Mouse (Mus musculus) embryonic facial prominence, embryonic 14.5 days (tissue): ENCODE measurements at regions not wholly inside any gene's neighbourhood (a gene's known extent, or its start where the extent isn't known, plus 50 kb on each side); places are given as distances from the start of the nearest gene placed in this dataset.
A peak's percentile ranks its signal among the peaks of the same experiment; 100 is the strongest.

ENCODE experiments used
- ATAC-seq: fragments of 200-750 bp; cut with Nextera tagmentation; 2 replicates; pipeline ENCODE4 v1.8.0; 2017; ENCODE audit warnings: low read depth, moderate number of reproducible peaks, moderate TSS enrichment
- DNase-seq: peaks from one replicate; pipeline ENCODE4 v3.0.0-alpha.2; 2015; ENCODE audit warnings: low spot score
- H3K27ac ChIP-seq: fragments of 300-500 bp; sonication (generic); replicated peaks from 2 replicates; pipeline ENCODE4 v1.5.1; 2014; ENCODE audit warnings: low read depth, mild to moderate bottlenecking, low read length, moderate library complexity
- H3K27me3 ChIP-seq: fragments of 300-500 bp; sonication (generic); replicated peaks from 2 replicates; pipeline ENCODE4 v1.6.1; 2014; ENCODE audit warnings: low read length; ENCODE audit not compliant: control insufficient read depth, insufficient read depth
- H3K36me3 ChIP-seq: fragments of 300-500 bp; sonication (generic); 2 replicates; pipeline ENCODE4 v1.6.1; 2014; ENCODE audit warnings: low read length, mixed read lengths; ENCODE audit not compliant: control insufficient read depth, insufficient read depth
- H3K4me1 ChIP-seq: fragments of 300-500 bp; sonication (generic); 2 replicates; pipeline ENCODE4 v1.6.1; 2014; ENCODE audit warnings: antibody characterized with exemption, low read length; ENCODE audit not compliant: control insufficient read depth, insufficient read depth
- H3K4me2 ChIP-seq: fragments of 300-500 bp; sonication (generic); 2 replicates; pipeline ENCODE4 v1.6.1; 2014; ENCODE audit warnings: low read depth, mild to moderate bottlenecking, low read length, moderate library complexity, mixed read lengths
- H3K4me3 ChIP-seq: fragments of 300-500 bp; sonication (generic); 2 replicates; pipeline ENCODE4 v1.5.1; 2014; ENCODE audit warnings: low read depth, mild to moderate bottlenecking, low read length
- H3K9ac ChIP-seq: fragments of 300-500 bp; sonication (generic); 2 replicates; pipeline ENCODE4 v1.6.1; 2014; ENCODE audit warnings: low read depth, mild to moderate bottlenecking, low read length, moderate library complexity, mixed read lengths
- H3K9me3 ChIP-seq: fragments of 300-500 bp; sonication (generic); 2 replicates; pipeline ENCODE4 v1.6.1; 2016; ENCODE audit warnings: low read length; ENCODE audit not compliant: control insufficient read depth
- WGBS: fragments of 180-500 bp; shearing (Covaris S2); extraction: QIAGEN DNeasy Blood & Tissue Kit; methylation state at CpG from one replicate; pipeline ENCODE4 v1.1.7; 2014; 5-methylcytosine and 5-hydroxymethylcytosine counted together

- no peaks in the 10 kb centered on the region for H3K36me3 ChIP-seq
Observed at GRCm38 (mm10) chr1:82135761-82136331, 97.1 kb upstream of the Gm9747 start.

GRCm38 (mm10) chr1:82145256-82145655, 87.7 kb upstream of the Gm9747 start:
- H3K9ac ChIP-seq: no peak overlapping the region
- no peak overlapping the region for H3K4me2 ChIP-seq
- no peaks in the 10 kb centered on the region for H3K27me3 ChIP-seq
- ATAC-seq (no peak), DNase-seq (no peak)
- H3K4me1 ChIP-seq: no peaks in the 10 kb centered on the region
- no peaks in the 10 kb centered on the region for H3K9me3 ChIP-seq
- no peak overlapping the region for H3K4me3 ChIP-seq
- 78% methylated on average over 2 of the region's 2 CpGs for WGBS
- no peaks in the 10 kb centered on the region for H3K36me3 ChIP-seq
- H3K27ac ChIP-seq: no peak overlapping the region

More at GRCm38 (mm10) chr1:82135761-82136331, 97.1 kb upstream of the Gm9747 start:
- H3K4me2 ChIP-seq: no peak overlapping the region
- H3K27me3 ChIP-seq: 0 out of 2 replicates have a peak, but pooled peaks cover 4% of the 10 kb centered on the region
- no peak overlapping the region for H3K27ac ChIP-seq
- no peak overlapping the region for H3K9ac ChIP-seq
- no peaks in the 10 kb centered on the region for H3K9me3 ChIP-seq
- DNase-seq (no peak), ATAC-seq (no peak)
- no peak overlapping the region for H3K4me3 ChIP-seq
- WGBS: 60% methylated on average over 8 of the region's 8 CpGs
- no peaks in the 10 kb centered on the region for H3K4me1 ChIP-seq

GRCm38 (mm10) chr1:82150219-82151128, 82.4 kb upstream of the Gm9747 start:
- DNase-seq: peak; percentile 90
- Histone ChIP-seq H3K27ac (peak overlapping the region; percentile 15; the same call in 1 of the 2 replicates), H3K36me3 (no peaks in the 10 kb centered on the region), H3K4me2 (no peak overlapping the region), H3K4me1 (peaks cover 6% of the 10 kb centered on the region), H3K4me3 (no peak overlapping the region), H3K9ac (no peak overlapping the region), H3K9me3 (no peaks in the 10 kb centered on the region), H3K27me3 (no peaks in the 10 kb centered on the region)
- 45% methylated on average over 13 of the region's 13 CpGs for WGBS
- peak; percentile 90 for ATAC-seq

- no peak for ATAC-seq
- Histone ChIP-seq H3K27me3 (no peaks in the 10 kb centered on the region), H3K36me3 (no peaks in the 10 kb centered on the region), H3K4me3 (no peak overlapping the region), H3K9ac (no peak overlapping the region), H3K4me2 (no peak overlapping the region), H3K4me1 (peaks cover 2% of the 10 kb centered on the region), H3K27ac (no peak overlapping the region), H3K9me3 (no peaks in the 10 kb centered on the region)
- DNase-seq: no peak
Observed at GRCm38 (mm10) chr1:82155961-82156360, 77.0 kb upstream of the Gm9747 start.

GRCm38 (mm10) chr1:82157013-82157412, 75.9 kb upstream of the Gm9747 start:
- no peaks in the 10 kb centered on the region for H3K36me3 ChIP-seq
- H3K27ac ChIP-seq: no peak overlapping the region
- DNase-seq (no peak), ATAC-seq (no peak)
- no peak overlapping the region for H3K4me2 ChIP-seq
- H3K9ac ChIP-seq: no peak overlapping the region
- no peaks in the 10 kb centered on the region for H3K4me1 ChIP-seq
- H3K4me3 ChIP-seq: no peak overlapping the region
- H3K27me3 ChIP-seq: no peaks in the 10 kb centered on the region
- H3K9me3 ChIP-seq: no peaks in the 10 kb centered on the region
- 96% methylated on average over 1 of the region's 1 CpGs for WGBS

- DNase-seq: peak; percentile 62
- no peak overlapping the region for H3K9ac ChIP-seq
- 49% methylated on average over 3 of the region's 3 CpGs for WGBS
- H3K36me3 ChIP-seq: no peaks in the 10 kb centered on the region
- no peak overlapping the region for H3K27ac ChIP-seq
- no peak overlapping the region for H3K4me2 ChIP-seq
- no peak overlapping the region for H3K4me3 ChIP-seq
- no peaks in the 10 kb centered on the region for H3K27me3 ChIP-seq
- H3K4me1 ChIP-seq: no peaks in the 10 kb centered on the region
- H3K9me3 ChIP-seq: no peaks in the 10 kb centered on the region
- ATAC-seq: no peak; the same call in 1 of the 2 replicates
Observed at GRCm38 (mm10) chr1:82158466-82158865, 74.4 kb upstream of the Gm9747 start.

GRCm38 (mm10) chr1:82159201-82159600, 73.7 kb upstream of the Gm9747 start:
- H3K4me3 ChIP-seq: no peak overlapping the region
- no peak overlapping the region for H3K27ac ChIP-seq
- no peaks in the 10 kb centered on the region for H3K9me3 ChIP-seq
- ATAC-seq: no peak
- H3K4me1 ChIP-seq: no peaks in the 10 kb centered on the region
- WGBS: 84% methylated on average over 3 of the region's 3 CpGs
- no peaks in the 10 kb centered on the region for H3K36me3 ChIP-seq
- H3K27me3 ChIP-seq: no peaks in the 10 kb centered on the region
- no peak for DNase-seq
- no peak overlapping the region for H3K9ac ChIP-seq
- no peak overlapping the region for H3K4me2 ChIP-seq

- Histone ChIP-seq H3K4me1 (no peaks in the 10 kb centered on the region), H3K36me3 (no peaks in the 10 kb centered on the region), H3K4me3 (no peak overlapping the region), H3K9me3 (no peaks in the 10 kb centered on the region), H3K27me3 (no peaks in the 10 kb centered on the region), H3K4me2 (no peak overlapping the region), H3K27ac (no peak overlapping the region), H3K9ac (no peak overlapping the region)
- ATAC-seq (no peak), DNase-seq (no peak)
- WGBS: 82% methylated on average over 6 of the region's 6 CpGs
Observed at GRCm38 (mm10) chr1:82162926-82163325, 70.0 kb upstream of the Gm9747 start.
